Mouse (Mus musculus): ENCODE measurements around the gene Kcnq1. TPM values are rescaled to one million over a fixed set of nuclear protein-coding genes. Genes with fewer than 3 reads are reported as not detected.

Kcnq1 gene
- polyA plus RNA-seq, 1 experiment from 2014 or later: 1.5 TPM

DNA sequence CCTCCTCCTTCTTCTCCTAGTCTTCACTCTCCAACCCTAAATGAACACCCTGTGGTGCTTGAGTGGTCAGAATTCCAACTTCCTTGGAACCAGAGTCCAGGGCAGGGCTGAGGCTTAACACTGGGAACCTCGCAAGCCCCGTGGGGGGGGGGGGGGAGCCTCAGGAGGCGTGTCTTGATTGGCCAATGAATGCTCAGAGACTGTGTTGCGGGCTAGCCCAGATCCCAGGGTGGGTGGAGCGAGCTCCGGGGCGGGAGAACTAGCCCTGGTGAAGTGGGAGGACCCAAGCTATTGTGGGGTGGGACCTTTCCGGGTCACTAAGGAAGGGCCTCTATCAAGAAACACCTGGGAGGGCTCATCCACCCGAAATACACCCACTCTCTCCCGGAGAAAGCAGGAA lies 368.6 kb downstream of the Kcnq1 start:
- no peak overlapping the region for H3K27ac ChIP-seq (replicated peaks; ENCODE audit: low read depth, low read length)
- no peaks in the 10 kb centered on the region for H3K27me3 ChIP-seq (ENCODE audit: control insufficient read depth, insufficient read depth, low read length)
- WGBS: 22% methylated on average over 10 of the region's 10 CpGs
- no peaks in the 10 kb centered on the region for H3K36me3 ChIP-seq (ENCODE audit: control insufficient read depth, insufficient read depth, low read length)
- DNase-seq (ENCODE audit: low spot score) (no peak), ATAC-seq (ENCODE audit: insufficient number of reproducible peaks, low FRiP score, low TSS enrichment, low read depth) (0 out of 2 replicates have a peak, but pooled peaks have one; percentile 20)
- no peak overlapping the region for H3K4me3 ChIP-seq (ENCODE audit: low read depth, low read length)
- H3K4me1 ChIP-seq (ENCODE audit: control insufficient read depth, insufficient read depth, low read length): no peaks in the 10 kb centered on the region
- H3K9me3 ChIP-seq (ENCODE audit: control insufficient read depth, low read length): no peaks in the 10 kb centered on the region
- H3K9ac ChIP-seq (ENCODE audit: low read length): no peak overlapping the region
- no peak overlapping the region for H3K4me2 ChIP-seq (ENCODE audit: low read depth, severe bottlenecking)

DNA sequence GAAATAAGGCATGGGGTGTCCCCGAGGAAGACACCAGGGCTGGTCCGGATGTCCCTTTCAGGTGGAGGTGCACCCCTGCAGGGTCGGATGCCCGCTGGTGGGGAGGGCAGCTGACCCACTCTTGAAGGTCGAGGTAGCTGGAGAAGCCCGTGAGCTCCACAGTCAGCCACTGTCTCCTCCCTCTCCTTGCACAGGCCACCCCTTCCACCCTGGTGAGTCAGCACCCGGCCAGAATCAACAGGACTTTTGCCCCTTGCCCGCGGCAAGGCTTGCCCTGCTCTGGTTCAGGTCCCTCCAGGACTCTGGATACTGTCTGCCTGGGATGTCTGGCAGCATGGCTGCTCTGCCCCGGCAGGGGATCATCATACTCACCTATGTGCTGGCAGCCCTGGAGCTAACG lies 369.7 kb downstream of the Kcnq1 start:
- 68% methylated on average over 11 of the region's 11 CpGs for WGBS
- DNase-seq (ENCODE audit: low spot score) (no peak), ATAC-seq (ENCODE audit: insufficient number of reproducible peaks, low FRiP score, low TSS enrichment, low read depth) (no peak)

More for the DNA sequence above, 369.7 kb downstream of the Kcnq1 start:
- no peak overlapping the region for H3K9ac ChIP-seq (ENCODE audit: low read length)
- no peaks in the 10 kb centered on the region for H3K36me3 ChIP-seq (ENCODE audit: control insufficient read depth, insufficient read depth, low read length)
- H3K9me3 ChIP-seq (ENCODE audit: control insufficient read depth, low read length): no peaks in the 10 kb centered on the region
- no peak overlapping the region for H3K4me3 ChIP-seq (ENCODE audit: low read depth, low read length)
- H3K27me3 ChIP-seq (ENCODE audit: control insufficient read depth, insufficient read depth, low read length): no peaks in the 10 kb centered on the region
- no peak overlapping the region for H3K27ac ChIP-seq (replicated peaks; ENCODE audit: low read depth, low read length)
- H3K4me1 ChIP-seq (ENCODE audit: control insufficient read depth, insufficient read depth, low read length): no peaks in the 10 kb centered on the region
- H3K4me2 ChIP-seq (ENCODE audit: low read depth, severe bottlenecking): no peak overlapping the region

Other genes with a start within 250 kb of the Kcnq1 start
- gene Th, start 175.2 kb upstream of the Kcnq1 start, polyA plus RNA-seq (2014; fragmentation: Nextera tagmentation; extraction: Ambion mirVana): 0.44 TPM in 2 replicates
- 0.39 and 0.70 TPM in 2 replicates for gene Ascl2, start 137.1 kb upstream of the Kcnq1 start, polyA plus RNA-seq (2014; fragmentation: Nextera tagmentation; extraction: Ambion mirVana)
- 3.8 and 4.8 TPM in 2 replicates for gene Tspan32, start 101.3 kb upstream of the Kcnq1 start, polyA plus RNA-seq (2014; fragmentation: Nextera tagmentation; extraction: Ambion mirVana)
- 317 and 321 TPM in 2 replicates for gene Cd81, start 53.6 kb upstream of the Kcnq1 start, polyA plus RNA-seq (2014; fragmentation: Nextera tagmentation; extraction: Ambion mirVana)
- gene Tssc4, start 37.1 kb upstream of the Kcnq1 start, polyA plus RNA-seq (2014; fragmentation: Nextera tagmentation; extraction: Ambion mirVana): 76.9 and 82.1 TPM in 2 replicates
- 2.4 and 2.9 TPM in 2 replicates for gene Trpm5, start 11.7 kb upstream of the Kcnq1 start, polyA plus RNA-seq (2014; fragmentation: Nextera tagmentation; extraction: Ambion mirVana)

All from limb, embryonic 11.5 days (tissue).